Mouse (Mus musculus): Measurements from ENCODE around the gene Gm28919. TPM values are rescaled to one million over a fixed set of nuclear protein-coding genes. Genes with fewer than 3 reads are reported as not detected.
"Not testable (repeated sequence)": the region's sequence is repeated elsewhere in the genome, so short reads cannot be mapped to it uniquely, and the experiment has no call there.

Gm28919 gene
- not detected in 2 replicates for polyA plus RNA-seq (2012; rRNA removed)

- not testable (repeated sequence) for H3K27me3 ChIP-seq (ENCODE audit: control insufficient read depth, insufficient read depth, low read length); H3K27ac ChIP-seq (ENCODE audit: insufficient read depth, low read length); DNase-seq; H3K4me1 ChIP-seq (ENCODE audit: control insufficient read depth, insufficient read depth, low read length); H3K4me3 ChIP-seq (replicated peaks; ENCODE audit: insufficient read depth, low read depth, low read length)
- 71% methylated on average over 2 of the region's 7 CpGs for WGBS
These were observed at the start of gene Gm28919 for GRCm38 (mm10) chrY:6583246-6583645. Gene Gm28919, plus strand, starts transcription at chrY:6583546.

Other genes starting within 250 kb of the Gm28919 start
- gene Gm21719, start 99.3 kb downstream of the Gm28919 start, polyA plus RNA-seq (2012; rRNA removed): not detected in 2 replicates

All from cerebellum, adult 2 months (tissue).